Mouse (Mus musculus) urinary bladder, adult 18-20 months (tissue): ENCODE measurements around the gene Ccr10.
"Not testable (repeated sequence)": the region's sequence is repeated elsewhere in the genome, so short reads cannot be mapped to it uniquely, and the experiment has no call there.

ENCODE experiments used
- DNase-seq, 2 experiments: peaks; one replicate each; pipeline ENCODE4 v3.0.0; 2022; ENCODE audit warnings: low spot score in 2 of 2, mixed read lengths in 2 of 2

Gene Ccr10

DNA sequence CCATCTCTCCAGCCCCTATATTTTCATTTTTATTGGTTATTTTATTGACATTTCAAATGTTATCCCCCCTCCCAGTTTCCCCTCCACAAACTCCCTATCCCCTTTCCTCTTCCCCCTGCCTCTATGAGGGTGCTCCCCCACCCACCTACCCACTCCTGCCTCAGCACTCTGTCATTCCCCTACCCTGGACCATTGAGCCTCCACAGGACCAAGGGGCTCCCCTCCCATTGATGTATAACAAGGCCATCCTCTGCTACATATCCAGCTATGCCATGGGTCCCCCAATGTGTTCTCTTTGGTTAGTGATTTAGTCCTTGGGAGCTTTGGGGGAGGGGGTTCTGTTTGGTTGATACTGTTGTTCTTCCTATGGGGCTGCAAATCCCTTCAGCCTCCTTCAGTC is 20.6 kb downstream of the Ccr10 start:
- DNase-seq: no peak

DNA sequence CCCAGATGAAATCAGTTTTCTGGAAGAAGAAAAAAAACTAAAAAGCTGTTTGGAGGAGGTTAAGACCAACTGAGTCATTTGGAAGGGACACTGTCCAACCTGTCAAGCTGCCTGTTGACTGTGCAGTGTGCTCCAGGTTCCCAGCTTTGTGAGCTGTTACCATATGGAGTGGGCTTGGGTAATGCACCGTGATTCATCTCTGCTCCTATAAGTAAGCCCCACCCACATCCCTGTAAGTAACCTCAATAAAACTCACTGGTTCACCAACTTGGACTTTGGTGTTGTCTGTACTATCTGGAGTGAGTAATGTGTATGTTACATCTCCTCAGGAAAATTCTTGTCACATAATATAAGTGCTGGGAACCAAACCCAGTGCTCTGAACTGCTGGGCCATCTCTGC is 22.4 kb downstream of the Ccr10 start:
- DNase-seq: no peak

DNA sequence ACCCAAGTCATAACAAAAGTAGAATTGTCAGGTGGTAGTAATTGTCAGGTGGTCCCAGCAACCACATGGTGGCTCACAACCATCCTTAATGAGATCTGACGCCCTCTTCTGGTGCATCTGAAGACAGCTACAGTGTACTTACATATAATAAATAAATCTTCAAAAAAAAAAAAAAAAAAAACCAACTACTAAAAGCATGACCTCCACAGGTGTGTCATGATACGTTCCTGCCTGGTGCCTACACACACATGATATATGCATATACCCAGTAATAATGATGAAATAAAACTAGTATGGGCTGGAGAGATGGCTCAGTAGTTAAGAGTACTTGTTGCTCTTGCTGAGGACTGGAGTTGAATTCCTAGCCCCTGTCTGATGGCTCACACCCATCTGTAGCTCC is 24.2 kb downstream of the Ccr10 start:
- DNase-seq: no peak

DNA sequence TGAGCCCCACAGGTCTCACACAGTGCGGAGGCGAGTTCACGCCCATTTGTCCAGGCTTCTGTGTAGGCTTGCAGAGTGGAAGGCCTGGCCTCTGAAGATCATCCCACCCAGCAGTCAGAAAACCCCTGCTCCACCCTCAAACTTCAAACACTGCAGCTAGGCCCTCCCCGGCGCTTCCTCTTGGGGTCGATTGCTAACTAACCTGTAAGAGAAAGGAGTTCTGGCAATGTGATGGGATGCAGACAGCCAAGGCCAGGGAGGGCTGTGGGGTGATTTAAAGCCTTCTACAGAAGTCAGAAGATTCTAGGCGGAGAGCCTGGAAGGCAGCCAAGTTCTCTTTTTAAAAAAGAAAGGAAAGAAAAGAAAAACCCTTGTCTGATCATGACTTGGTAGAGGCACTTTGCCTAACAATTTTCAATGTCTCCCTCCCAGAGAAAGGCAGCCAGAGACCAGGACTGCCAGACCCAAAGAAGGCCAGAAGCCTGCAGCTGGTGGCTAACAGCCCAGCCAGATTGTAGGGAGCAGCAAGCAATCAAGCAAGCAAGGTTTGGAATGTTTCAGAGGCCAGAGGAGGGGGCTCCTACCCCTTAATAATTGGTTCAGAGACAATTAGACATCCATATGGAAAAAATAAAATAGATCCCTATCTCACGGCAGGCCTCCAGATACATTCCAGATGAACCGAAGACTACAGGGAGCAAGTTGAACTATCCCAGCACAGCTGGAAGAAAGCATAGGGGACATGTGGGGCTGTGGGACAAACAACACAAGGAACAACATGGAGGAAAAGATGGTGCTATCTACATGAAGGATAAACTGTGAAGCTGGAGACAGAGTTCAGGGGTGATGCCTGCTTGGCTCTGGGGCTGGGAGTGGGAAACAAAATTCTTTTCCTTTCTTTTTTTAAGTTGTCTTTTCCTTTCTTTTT is 25.8 kb downstream of the Ccr10 start:
- no peak for DNase-seq

DNA sequence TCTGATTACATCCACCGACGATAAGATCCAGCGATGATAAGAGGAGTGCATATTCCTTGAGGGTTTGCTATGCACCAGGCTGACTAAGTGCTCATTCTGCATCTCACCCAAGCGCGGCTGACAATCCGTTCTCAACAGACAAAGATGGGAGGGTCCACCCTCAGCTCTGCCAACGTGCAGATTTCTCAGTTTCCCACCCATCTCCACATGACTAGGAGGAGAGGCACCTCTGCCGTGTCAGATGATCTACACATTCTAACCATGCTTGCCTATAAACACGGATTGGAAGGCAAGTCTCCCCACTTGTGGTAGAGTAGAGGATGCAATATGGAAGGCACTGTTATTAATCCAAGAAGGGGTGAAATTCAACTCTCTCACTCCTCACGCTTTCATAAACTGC is 26.5 kb downstream of the Ccr10 start:
- DNase-seq: no peak

DNA sequence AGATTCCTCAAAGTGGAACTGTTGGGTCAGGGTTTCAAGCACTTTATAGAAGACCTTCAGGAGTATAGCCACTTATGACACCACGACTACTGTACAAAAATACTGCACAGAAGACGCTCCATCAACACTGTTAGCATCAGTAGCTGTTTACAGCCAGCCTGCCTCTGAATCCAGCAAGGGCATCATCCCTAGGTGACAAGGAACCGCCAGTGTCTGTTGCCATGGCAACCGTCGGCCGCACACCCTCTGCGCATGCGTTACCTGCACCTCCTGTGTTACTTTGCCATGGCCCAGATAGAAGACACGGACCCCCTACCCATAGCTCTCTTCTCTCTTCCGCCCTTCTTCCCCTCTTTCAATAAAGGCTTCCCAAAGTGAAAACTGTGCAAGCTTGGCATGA is 28.9 kb downstream of the Ccr10 start:
- no peak for DNase-seq

DNA sequence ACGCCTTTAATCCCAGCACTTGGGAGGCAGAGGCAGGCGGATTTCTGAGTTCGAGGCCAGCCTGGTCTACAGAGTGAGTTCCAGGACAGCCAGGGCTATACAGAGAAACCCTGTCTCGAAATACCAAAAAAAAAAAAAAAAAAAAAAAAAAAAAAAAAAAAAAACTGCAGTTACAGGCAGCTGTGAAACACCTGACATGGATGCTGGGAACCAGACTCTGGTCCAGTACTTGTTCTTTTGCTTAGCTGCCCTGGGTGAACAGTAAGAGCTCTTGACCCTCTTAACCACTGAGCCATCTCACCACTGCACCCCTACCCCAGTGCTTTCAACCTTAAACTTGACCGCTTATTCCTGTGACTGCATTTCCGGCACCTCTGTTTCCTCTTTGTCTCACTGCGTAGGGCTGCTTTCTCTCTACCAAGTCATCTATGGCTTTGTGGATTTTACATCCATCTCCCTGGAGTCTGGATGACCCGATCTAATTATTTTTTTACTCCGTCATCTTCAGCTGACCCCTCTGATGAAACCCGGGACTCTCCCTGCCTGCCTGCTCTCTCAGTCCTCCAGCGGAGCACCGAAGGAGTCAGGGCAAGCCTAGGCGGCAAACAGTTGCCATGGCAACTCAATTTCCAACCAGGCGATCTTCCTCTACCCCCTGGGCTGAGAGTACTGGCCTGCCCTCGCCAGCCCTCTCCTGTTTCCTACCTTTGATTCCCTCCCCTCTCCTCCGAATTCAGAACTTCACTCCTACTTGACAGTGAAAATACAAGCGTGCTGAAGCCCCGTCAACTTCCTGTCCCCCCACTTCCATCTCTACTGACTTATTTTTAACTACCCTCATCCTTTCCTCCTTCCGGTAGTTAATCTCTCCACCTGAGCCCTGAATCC is 31.7 kb downstream of the Ccr10 start:
- DNase-seq: no peak

DNA sequence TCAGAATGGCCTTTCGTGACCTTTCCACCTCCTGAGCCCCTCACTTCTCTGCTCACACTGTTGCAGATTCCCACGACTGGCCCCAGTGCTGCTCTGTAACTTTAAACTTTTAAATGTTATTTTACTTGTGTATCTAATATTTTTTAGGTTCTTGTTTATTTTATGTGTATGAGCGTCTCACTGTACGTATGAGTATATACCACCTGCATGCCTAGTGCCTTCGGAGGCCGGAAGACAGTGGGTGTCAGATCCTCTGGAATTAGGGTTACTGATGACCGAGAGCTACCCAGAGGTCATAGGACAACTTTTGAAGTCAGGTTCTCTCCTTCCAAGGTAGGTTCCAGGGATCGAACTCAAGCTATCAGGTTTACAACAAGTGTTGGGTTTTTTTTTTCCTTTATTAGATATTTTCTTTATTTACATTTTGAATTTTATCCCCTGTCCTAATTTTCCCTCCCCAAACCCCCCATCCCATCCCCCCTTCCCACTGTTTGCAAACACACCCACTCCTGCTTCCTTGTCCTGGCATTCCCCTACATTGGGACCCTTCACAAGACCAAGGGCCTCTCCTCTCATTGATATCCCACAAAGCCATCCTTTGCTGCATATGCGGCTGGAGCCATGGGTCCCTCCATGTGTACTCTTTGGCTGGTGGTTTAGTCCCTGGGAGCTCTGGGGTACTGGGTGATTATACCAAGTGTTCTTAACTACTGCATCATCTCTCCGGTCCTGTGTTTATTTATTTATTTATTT is 32.9 kb downstream of the Ccr10 start:
- no peak for DNase-seq

DNA sequence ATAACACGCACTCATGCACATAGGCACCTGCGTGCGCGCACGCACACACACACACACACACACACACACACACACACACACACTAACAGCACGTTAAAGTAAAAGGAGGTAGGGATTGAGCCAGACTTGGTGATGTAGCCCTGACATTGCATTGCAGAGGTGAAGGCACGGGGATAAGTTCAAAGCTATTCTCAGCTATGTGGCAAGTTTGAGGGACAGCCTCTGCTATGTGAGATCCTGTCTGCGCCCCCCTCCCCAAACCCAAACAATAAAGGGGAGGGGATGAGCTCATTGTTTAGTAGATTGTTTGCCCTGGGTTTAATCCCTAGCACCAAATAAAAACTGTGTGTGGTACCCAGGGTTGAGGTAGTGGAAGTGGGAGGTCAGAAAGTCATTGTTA is 34.2 kb downstream of the Ccr10 start:
- no peak for DNase-seq

DNA sequence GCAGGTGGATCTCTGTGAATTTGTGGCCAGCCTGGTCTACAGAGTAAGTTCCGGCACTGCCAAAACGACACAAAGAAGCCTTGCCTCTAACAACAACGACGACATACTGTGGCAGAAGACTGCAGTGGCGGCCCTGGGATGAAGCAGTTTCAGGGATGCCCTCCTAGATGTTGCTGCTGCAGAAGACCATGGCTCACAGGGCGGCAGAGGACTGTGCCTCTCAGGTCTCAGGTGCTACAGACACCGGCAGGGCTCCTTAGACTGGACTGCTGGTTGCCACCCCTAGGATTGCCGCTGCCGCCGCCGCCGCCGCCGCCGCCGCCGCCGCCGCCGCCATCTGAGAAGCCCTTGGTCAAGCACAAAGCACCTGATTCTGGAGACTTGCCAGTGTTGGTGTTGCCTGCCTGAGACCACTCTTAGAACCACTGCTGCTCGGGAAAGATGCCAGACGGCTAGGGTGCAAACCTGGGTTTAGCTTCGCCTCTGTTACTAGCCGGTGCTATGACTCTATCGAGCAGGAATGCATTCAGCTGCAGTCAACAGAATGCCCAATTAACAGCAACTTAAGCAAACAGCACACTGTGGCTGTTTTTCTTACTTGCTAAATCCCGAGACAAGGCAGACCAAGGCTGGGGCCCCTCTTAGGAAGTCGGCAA is 35.0 kb downstream of the Ccr10 start:
- DNase-seq: peak in 1 of 2 experiments; percentile 38

DNA sequence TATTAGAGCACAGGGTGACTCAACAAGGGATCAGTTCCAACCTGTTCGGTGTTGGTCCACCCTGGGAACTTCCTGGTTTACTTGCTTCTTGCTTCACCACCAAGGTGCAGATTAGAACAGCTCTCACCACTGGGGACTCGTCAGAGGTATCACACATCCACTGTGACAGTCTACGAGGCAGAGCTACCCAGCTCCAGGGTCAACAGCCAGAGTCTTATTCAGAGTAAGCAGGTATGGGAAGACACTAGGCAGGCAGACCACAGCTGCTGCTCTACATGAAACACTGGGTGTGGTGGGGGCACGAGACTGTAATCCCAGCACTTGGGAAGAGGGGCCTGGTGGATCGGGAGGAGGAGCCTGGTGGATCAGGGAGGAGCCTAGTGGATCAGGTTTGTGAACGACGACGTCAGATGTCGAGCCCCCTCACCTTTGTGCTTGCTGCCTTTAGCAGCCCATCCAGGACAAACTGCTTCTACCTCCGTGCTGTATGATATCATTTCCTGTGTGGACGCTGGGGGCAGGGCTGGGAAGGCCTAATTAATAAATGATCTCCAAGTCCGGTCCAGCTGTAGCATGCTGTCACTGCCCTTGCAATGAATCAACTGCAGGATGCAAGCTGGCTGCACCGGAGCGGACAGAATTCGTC is 36.6 kb downstream of the Ccr10 start:
- DNase-seq: peak; percentile 55

DNA sequence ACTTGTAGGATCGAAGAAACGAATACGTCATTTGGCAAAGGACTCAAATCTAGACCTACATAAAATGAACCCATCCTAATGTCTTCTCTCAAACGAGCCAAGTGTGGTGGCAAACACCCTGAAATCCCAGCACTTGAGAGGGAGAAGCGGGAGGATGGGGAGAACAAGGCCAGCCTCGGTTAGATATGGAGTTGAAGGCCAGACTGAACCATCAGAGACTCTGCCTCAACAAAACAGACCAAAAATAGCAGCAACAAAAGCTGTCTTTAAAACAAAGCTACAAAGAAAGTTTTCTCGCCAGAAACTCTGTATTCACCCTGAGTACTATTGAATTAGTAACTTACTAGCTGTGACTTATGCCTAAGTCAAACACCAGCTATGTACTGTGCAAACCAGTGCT is 38.2 kb downstream of the Ccr10 start:
- DNase-seq: no peak

DNA sequence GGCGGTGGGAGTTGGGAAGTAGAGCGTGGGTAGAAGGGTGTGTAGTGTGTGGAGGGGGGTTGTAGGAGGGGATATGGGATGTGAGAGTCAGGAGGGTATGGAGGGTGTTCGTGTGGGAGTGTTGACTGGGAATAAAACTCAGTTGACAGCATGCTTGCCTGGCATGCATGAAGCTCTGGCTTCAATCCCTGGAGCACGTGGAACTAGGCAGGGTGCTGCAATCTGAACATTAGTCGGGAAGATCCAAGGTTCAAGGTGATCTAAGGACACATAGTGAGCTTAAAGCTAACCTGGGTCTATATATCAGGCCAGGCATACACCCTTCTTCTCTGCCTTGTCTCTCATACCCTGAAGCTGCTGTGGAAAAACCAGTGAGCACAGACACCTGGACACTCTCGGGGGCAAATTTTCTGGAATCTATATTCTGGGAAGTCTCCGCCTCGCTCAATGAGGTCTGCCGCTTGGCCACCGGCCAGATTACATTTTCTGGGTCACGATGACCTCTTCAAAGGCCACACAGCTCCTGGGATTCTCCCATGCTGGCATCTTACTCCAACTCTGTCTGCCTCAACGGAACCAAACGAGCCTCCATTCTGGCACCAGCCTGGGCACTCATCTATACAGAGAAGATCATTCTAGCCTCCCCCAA is 40.9 kb downstream of the Ccr10 start:
- no peak for DNase-seq

DNA sequence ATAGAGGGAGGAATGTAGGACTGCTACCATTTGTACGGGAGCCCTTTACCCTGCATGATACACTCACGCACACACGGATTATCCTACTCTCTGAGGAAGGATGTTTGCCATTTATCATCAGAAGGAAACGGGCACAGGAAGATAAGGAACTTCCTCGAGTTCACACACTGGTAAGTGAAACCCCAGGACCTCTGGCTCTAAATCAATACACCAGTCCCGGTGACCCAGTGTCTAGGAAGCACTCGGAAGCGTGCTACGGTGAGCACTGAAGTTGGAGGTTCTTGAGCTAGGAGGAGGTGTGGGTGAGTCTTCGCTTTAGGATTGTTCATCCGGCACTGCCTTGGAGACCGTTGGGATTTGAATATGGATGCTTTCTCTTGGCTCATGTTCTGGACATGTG is 42.2 kb downstream of the Ccr10 start:
- no peak for DNase-seq

DNA sequence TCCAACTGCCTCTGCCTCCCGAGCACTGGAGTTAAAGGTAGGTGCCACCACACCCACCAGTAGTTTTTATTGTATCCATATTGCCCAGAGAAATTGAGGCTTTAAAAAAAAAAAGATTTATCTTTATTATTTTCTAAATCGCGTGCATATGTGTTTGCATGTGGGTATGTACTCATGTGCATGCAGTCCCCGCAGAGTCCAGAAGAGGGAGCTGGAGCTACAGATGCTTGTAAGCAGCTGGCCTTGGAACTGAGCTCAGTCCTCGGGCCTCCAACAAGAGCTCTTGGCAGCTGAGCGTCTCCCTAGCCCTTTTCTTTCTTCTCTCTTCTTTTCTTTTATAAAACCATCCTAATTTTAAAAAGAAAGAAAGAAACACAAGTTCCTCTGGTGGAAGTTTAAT is 43.5 kb downstream of the Ccr10 start:
- no peak for DNase-seq

DNA sequence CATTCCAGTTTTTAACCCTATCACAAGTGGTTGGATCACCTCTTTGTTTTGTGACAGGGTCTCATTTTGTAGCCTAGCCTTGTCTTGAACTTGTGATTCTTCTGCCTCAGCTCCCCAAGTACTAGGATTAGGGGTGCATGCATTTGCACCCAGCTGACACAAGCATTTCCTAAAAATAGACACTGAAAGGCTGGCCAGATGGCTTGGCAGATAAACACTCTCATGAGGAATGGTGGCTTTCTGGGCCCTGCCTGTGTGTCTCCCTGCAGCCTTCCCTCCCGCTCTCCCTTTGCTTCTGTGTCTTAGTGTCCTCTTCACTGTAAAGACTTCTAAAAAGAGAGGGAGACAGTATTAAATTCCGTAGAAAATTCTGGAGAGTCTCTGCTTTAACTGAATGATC is 44.1 kb downstream of the Ccr10 start:
- no peak for DNase-seq

DNA sequence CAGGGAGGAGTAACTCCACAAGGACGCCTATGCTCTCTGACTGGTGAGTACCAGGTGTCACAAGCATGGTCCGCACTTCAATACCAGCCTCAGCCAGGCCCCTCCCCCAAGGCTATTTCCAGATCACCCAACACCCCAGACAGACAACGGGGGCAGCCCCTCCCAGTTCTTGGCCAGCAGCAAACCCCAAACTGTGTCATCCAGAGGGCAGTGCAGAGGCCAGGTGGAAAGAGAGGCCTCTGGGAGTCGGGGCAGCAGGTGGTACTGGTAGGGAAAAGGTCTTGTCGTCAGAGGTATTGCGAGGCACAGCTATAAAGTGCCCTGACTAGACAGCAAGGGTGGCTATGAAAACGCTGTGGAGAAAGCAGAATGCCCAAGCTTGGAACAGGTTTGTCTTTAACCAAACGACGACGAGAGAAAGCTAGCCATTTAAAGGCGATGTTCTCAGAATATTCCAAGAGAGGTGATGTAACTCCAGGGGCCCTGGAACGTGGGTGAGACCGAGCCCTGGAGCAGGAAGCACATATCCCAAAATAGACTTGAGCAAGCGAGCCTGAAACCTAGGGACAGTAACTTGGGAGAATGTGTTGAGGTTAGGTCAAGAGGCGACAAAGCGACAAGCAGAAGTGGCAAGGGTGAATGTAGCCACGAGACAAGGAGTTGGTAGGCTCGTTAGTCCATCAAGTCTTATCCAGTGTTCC is 45.0 kb downstream of the Ccr10 start:
- DNase-seq: no peak

DNA sequence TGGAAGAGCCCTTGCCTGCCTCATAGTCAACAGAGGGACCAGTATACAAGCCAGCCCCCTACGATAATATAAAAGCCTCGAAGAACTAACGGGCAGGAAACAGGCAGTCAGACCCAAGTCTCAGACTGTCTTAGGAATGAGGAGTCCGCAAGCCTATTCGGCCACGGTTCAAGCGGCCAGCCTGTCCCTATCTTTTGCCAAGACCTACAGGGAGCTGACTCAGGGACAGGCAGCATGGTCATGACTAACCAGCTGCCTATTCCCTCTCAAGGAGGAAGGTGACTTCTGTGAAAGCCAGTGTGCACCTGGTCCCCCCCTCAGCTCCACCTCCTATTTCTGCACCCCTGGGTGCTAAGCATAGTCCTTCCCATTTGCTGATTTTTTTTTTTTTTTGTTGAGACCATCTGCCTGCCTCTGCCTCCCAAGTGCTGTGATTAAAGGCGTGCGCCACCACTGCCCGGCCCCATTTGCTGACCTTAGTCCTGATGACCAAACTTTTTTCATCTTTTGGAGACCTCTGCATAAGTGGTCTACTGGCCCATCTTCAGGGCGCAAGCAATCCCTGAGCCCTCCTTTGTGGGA is 46.2 kb downstream of the Ccr10 start:
- DNase-seq: no peak

DNA sequence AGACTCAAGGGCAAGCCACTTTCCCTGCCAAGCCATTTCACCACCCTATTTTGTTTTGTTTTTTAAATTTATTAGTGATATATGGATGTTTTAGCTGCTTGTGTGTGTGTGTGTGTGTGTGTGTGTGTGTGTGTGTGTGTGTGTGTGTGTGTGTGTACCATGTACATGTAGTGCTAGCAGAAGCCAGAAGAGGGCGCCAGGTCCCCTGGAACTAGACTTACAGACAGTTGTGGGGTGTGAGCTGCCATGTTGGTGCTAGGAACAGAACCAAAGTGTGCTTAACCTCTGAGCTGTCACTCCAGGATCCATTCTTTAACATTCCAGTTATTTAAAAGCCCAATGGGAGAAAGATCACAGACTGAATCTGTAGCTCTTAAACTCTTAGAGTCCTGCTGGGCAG is 48.2 kb downstream of the Ccr10 start:
- DNase-seq: no peak

DNA sequence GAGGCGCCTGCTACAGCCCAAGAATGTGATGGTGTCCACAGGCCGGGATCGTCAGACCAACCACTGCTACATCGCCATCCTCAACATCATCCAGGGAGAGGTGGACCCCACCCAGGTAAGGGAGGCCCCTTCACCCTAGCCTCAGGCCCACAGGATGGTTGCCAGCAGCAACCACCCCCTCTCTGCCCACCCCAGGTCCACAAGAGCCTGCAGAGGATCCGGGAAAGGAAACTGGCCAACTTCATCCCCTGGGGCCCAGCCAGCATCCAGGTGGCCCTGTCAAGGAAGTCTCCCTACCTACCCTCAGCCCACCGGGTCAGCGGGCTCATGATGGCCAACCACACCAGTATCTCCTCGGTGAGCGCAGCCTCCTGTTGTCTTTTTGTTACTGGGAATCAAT is 50.2 kb downstream of the Ccr10 start:
- DNase-seq: not testable (repeated sequence)
